Mouse (Mus musculus) cortical plate, adult 2 months (tissue): ENCODE measurements at regions not wholly inside any gene's neighbourhood (a gene's known extent, or its start where the extent isn't known, plus 50 kb on each side); places are given as distances from the start of the nearest gene placed in this dataset.

ENCODE experiments used
- H3K27ac ChIP-seq: fragments of 200-500 bp; 2 replicates; pipeline ENCODE4 v1.5.1; 2012; ENCODE audit warnings: low read length, control low read depth, inconsistent platforms; ENCODE audit not compliant: insufficient read depth
- H3K4me1 ChIP-seq: fragments of 200-500 bp; 2 replicates; pipeline ENCODE4 v1.6.1; 2011; ENCODE audit warnings: low read length; ENCODE audit not compliant: control insufficient read depth, insufficient read depth
- H3K4me3 ChIP-seq: fragments of 200-500 bp; 2 replicates; pipeline ENCODE4 v1.5.1; 2011; ENCODE audit warnings: mild to moderate bottlenecking, low read length, control low read depth; ENCODE audit not compliant: insufficient read depth
- CTCF ChIP-seq: fragments of 200-500 bp; IDR thresholded peaks from 2 replicates; pipeline ENCODE4 v1.5.1; 2011; ENCODE audit warnings: mild to moderate bottlenecking, control low read depth, low read length; ENCODE audit not compliant: insufficient read depth; ENCODE audit errors: extremely low read depth
- POLR2A ChIP-seq: fragments of 200-500 bp; IDR thresholded peaks from 2 replicates; pipeline ENCODE4 v1.6.1; 2011; ENCODE audit warnings: mild to moderate bottlenecking, low read length, control low read depth; ENCODE audit not compliant: insufficient read depth; ENCODE audit errors: extremely low read depth

DNA sequence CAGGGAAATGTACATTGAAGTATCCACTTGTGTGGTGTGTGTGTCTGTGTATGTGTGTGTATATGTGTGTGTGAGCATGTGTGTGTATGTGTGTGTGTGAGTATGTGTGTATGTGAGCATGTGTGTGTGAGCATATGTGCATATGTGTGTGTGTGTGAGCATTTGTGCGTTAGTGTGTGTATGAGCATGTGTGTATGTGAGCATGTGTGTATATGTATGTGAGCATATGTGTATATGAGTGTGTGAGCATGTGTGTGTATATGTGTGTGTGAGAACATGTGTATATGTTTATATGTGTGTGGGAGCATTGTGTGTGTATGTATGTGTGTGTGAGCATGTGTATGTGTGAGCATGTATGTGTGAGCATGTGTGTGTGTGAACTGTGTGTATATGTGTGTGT, 123.5 kb downstream of the Nuak1 start:
- Histone ChIP-seq H3K27ac (no peak overlapping the region), H3K4me1 (no peaks in the 10 kb centered on the region), H3K4me3 (no peak overlapping the region)
- no peak for TF ChIP-seq POLR2A
- no peak for TF ChIP-seq CTCF

DNA sequence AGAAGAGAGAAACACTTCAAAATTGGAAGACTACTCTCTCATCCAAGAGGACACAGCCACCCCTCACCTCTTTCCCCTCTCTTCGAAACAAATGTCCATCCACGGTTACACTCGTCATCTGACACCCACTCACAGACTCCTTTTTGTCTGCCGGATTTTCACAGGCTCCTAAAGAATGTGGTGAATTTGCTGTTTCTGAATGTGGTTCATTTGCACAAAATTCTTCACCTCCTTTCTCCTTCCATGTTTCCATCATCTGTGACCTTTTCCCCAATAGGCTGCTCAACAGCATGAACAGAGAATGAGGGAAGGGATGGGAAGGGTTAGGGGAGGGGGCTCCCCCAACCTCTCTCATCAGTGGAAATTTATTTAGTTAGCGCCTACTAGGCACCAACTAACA, 122.4 kb downstream of the Nuak1 start:
- Histone ChIP-seq H3K4me1 (no peaks in the 10 kb centered on the region), H3K4me3 (no peak overlapping the region), H3K27ac (no peak overlapping the region)
- TF ChIP-seq POLR2A (no peak), CTCF (no peak)
